8 mouse cellular contexts compared by ENCODE assay signal in genomic region chr4:140961467-140962206, GRCm38 (mm10). TPM values are rescaled to one million over a fixed set of nuclear protein-coding genes. Genes with fewer than 3 reads are reported as not detected.
DNase-seq lines count a peak whose midpoint lies in the region; ATAC-seq and TF ChIP-seq lines count a peak whose summit lies in the region.

No protein-coding gene starts in this region.

- H3K4me1 ChIP-seq in bone marrow macrophage, adult 2 months (ENCODE audit: control insufficient read depth, insufficient read depth, low read length) = peaks cover 43% of the 10 kb centered on the region
- peaks cover 42% of the 10 kb centered on the region for H3K4me1 ChIP-seq in hindbrain, embryonic 12.5 days

- H3K27ac ChIP-seq in bone marrow macrophage, adult 2 months (ENCODE audit: insufficient read depth, low read depth, low read length) = peak overlapping the region; percentile 69
- H3K27ac ChIP-seq in hindbrain, embryonic 12.5 days = peak overlapping the region; percentile 87
- H3K27ac ChIP-seq in macrophage = peak overlapping the region; percentile 80

- intact Hi-C loops in left cerebral cortex, postnatal 10 days (cut with DNase I) = no loop called here

- no peak for TF ChIP-seq CTCF in bone marrow macrophage, adult 2 months (IDR thresholded peaks at IDR 0.05; ENCODE audit: low read depth, low read length)

- H3K79me2 ChIP-seq in macrophage (ENCODE audit: inconsistent target) = peaks cover 36% of the 10 kb centered on the region

- peak overlapping the region; percentile 91 for H3K9ac ChIP-seq in hindbrain, embryonic 12.5 days

- no peak for TF ChIP-seq POLR2A in bone marrow macrophage, adult 2 months (IDR thresholded peaks at IDR 0.05; ENCODE audit: borderline replicate concordance, low read depth, low read length)

- ATAC-seq in hindbrain, embryonic 12.5 days (ENCODE audit: low FRiP score) = peak; percentile 32

- peaks cover 7% of the 10 kb centered on the region; the same call in 1 of the 2 replicates for H3K36me3 ChIP-seq in hindbrain, embryonic 12.5 days
- peaks cover 6% of the 10 kb centered on the region; the same call in 1 of the 2 replicates for H3K36me3 ChIP-seq in macrophage (ENCODE audit: inconsistent target)

- peak overlapping the region; percentile 93 for H3K4me2 ChIP-seq in hindbrain, embryonic 12.5 days (replicated peaks)

- DNase-seq in kidney, adult 9 months = peak; percentile 41
- DNase-seq in kidney, postnatal 10 days = no peak
- DNase-seq in frontal cortex, adult 2 months (ENCODE audit: extremely low spot score in 1 of 2, low spot score in 1 of 2) = no peak
- DNase-seq in left cerebral cortex, postnatal 10 days (ENCODE audit: extremely low spot score in 1 of 2, low spot score in 2 of 2) = no peak
- no peak for DNase-seq in urinary bladder, postnatal 36 days (ENCODE audit: low spot score in 2 of 2)

- 1% methylated on average over 38 of the region's 38 CpGs for WGBS in hindbrain, embryonic 12.5 days
- 4% methylated on average over 38 of the region's 38 CpGs for WGBS in macrophage (ENCODE audit: missing documents)

- no peaks in the 10 kb centered on the region for H3K9me3 ChIP-seq in hindbrain, embryonic 12.5 days (replicated peaks)

- peak overlapping the region; percentile 79 for H3K4me3 ChIP-seq in bone marrow macrophage, adult 2 months (ENCODE audit: insufficient read depth, low read length)
- peak overlapping the region; percentile 72 for H3K4me3 ChIP-seq in hindbrain, embryonic 12.5 days
- peak overlapping the region; percentile 99 for H3K4me3 ChIP-seq in macrophage (ENCODE audit: inconsistent target)

- no peaks in the 10 kb centered on the region for H3K27me3 ChIP-seq in hindbrain, embryonic 12.5 days

RNA-seq across cellular contexts. Expression of gene Sdhb, which starts 0.6 kb away (rescaled TPM):
- polyA plus RNA-seq in bone marrow macrophage, adult 2 months (2012; ENCODE audit: insufficient read depth, insufficient read length, missing spikeins) = 145 and 163 TPM in 2 replicates
- polyA plus RNA-seq in hindbrain, embryonic 12.5 days (2016; fragmentation: Nextera tagmentation; extraction: Ambion mirVana) = 349 and 383 TPM in 2 replicates
- total RNA-seq in macrophage (2018; cell fraction: chromatin; rRNA removed) = 100 to 1,000 TPM in 4 of 26 experiments, 10 to 100 TPM in 22; 15.8 to 124 (median 61.4) TPM
- 100 to 1,000 TPM; 119 to 291 (median 183) TPM for total RNA-seq in macrophage (2018; cell fraction: cytosol; rRNA removed)
- total RNA-seq in macrophage (2018; cell fraction: nucleus; rRNA removed) = 100 to 1,000 TPM in 4 of 26 experiments, 10 to 100 TPM in 22; 28.6 to 130 (median 74.8) TPM
- polyA plus RNA-seq in macrophage (2018) = 115 to 183 TPM (median 157 TPM) in 3 replicates
- polyA plus RNA-seq in frontal cortex, adult 2 months (2012; rRNA removed) = 282 and 283 TPM in 2 replicates
- 100 to 1,000 TPM; 197 to 203 TPM for total RNA-seq in left cerebral cortex, postnatal 10 days (2021)

RNA-seq across cellular contexts. Expression of gene Atp13a2, which starts 25.0 kb away (rescaled TPM):
- polyA plus RNA-seq in bone marrow macrophage, adult 2 months (2012; ENCODE audit: insufficient read depth, insufficient read length, missing spikeins) = 203 and 230 TPM in 2 replicates
- polyA plus RNA-seq in hindbrain, embryonic 12.5 days (2016; fragmentation: Nextera tagmentation; extraction: Ambion mirVana) = 110 and 113 TPM in 2 replicates
- total RNA-seq in macrophage (2018; cell fraction: chromatin; rRNA removed) = 1,000 to 10,000 TPM in 2 of 26 experiments, 100 to 1,000 TPM in 22, 10 to 100 TPM in 2; 80.1 to 1,178 (median 596) TPM
- total RNA-seq in macrophage (2018; cell fraction: cytosol; rRNA removed) = 100 to 1,000 TPM; 198 to 483 (median 309) TPM
- total RNA-seq in macrophage (2018; cell fraction: nucleus; rRNA removed) = 100 to 1,000 TPM in 25 of 26 experiments, 10 to 100 TPM in 1; 81.9 to 812 (median 459) TPM
- 156 to 334 TPM (median 219 TPM) in 3 replicates for polyA plus RNA-seq in macrophage (2018)
- polyA plus RNA-seq in frontal cortex, adult 2 months (2012; rRNA removed) = 176 and 177 TPM in 2 replicates
- 100 to 1,000 TPM; 241 to 250 TPM for total RNA-seq in left cerebral cortex, postnatal 10 days (2021)

RNA-seq across cellular contexts. Expression of gene Mfap2, which starts 48.6 kb away (rescaled TPM):
- not detected in 2 replicates for polyA plus RNA-seq in bone marrow macrophage, adult 2 months (2012; ENCODE audit: insufficient read depth, insufficient read length, missing spikeins)
- polyA plus RNA-seq in hindbrain, embryonic 12.5 days (2016; fragmentation: Nextera tagmentation; extraction: Ambion mirVana) = 344 and 345 TPM in 2 replicates
- total RNA-seq in macrophage (2018; cell fraction: chromatin; rRNA removed) = 10 to 100 TPM in 1 of 26 experiments, 1 to 10 TPM in 4, under 1 TPM in 2, not detected in 19; 0.86 to 30.1 (median 1.1) TPM
- total RNA-seq in macrophage (2018; cell fraction: cytosol; rRNA removed) = under 1 TPM in 2 of 26 experiments, not detected in 24; 0.18 to 0.47 TPM
- total RNA-seq in macrophage (2018; cell fraction: nucleus; rRNA removed) = 1 to 10 TPM in 6 of 26 experiments, under 1 TPM in 5, not detected in 15; 0.50 to 3.5 (median 1.0) TPM
- polyA plus RNA-seq in macrophage (2018) = not detected in 3 replicates
- polyA plus RNA-seq in frontal cortex, adult 2 months (2012; rRNA removed) = 8.8 and 9.5 TPM in 2 replicates
- total RNA-seq in left cerebral cortex, postnatal 10 days (2021) = 10 to 100 TPM in 1 of 2 experiments, 1 to 10 TPM in 1; 9.3 to 14.8 TPM

RNA-seq across cellular contexts. Expression of gene Padi2, which starts 55.5 kb away (rescaled TPM):
- 11.0 and 12.2 TPM in 2 replicates for polyA plus RNA-seq in bone marrow macrophage, adult 2 months (2012; ENCODE audit: insufficient read depth, insufficient read length, missing spikeins)
- polyA plus RNA-seq in hindbrain, embryonic 12.5 days (2016; fragmentation: Nextera tagmentation; extraction: Ambion mirVana) = 2.6 and 3.7 TPM in 2 replicates
- 1 to 10 TPM in 12 of 26 experiments, under 1 TPM in 11, not detected in 3; 0.20 to 5.4 (median 1.2) TPM for total RNA-seq in macrophage (2018; cell fraction: chromatin; rRNA removed)
- total RNA-seq in macrophage (2018; cell fraction: cytosol; rRNA removed) = 1 to 10 TPM in 24 of 26 experiments, under 1 TPM in 2; 0.76 to 8.7 (median 3.5) TPM
- total RNA-seq in macrophage (2018; cell fraction: nucleus; rRNA removed) = 1 to 10 TPM in 19 of 26 experiments, under 1 TPM in 7; 0.47 to 6.7 (median 1.9) TPM
- 5.2 to 6.9 TPM (median 5.6 TPM) in 3 replicates for polyA plus RNA-seq in macrophage (2018)
- 12.2 and 13.0 TPM in 2 replicates for polyA plus RNA-seq in frontal cortex, adult 2 months (2012; rRNA removed)
- total RNA-seq in left cerebral cortex, postnatal 10 days (2021) = 1 to 10 TPM; 3.3 to 4.9 TPM

Comparison
In these comparisons a context has a peak if more than half of its experiments do, and no peak if none do; other contexts are left out.
1. RNA of gene Mfap2, which starts 48.6 kb away (polyA plus RNA-seq): 344 to 345 TPM in hindbrain, embryonic 12.5 days; 8.8 to 9.5 TPM in frontal cortex, adult 2 months, not detected in bone marrow macrophage, adult 2 months and not detected in macrophage; every median in the first group is over 10 times any median in the second.
2. Peak in every context shown above with its lines, with median percentiles within 50 percentile points of each other: H3K27ac ChIP-seq and H3K4me3 ChIP-seq.